Mouse (Mus musculus) MEL (cell line): ENCODE results near the gene Mlxip.

Experiments used
- CTCF ChIP-seq, 3 experiments: IDR thresholded peaks in 2 of 3; conservative IDR thresholded peaks in 1 of 3; 2 replicates each; pipeline ENCODE4 v1.5.1; 2011 to 2012; ENCODE audit warnings: low read length in 3 of 3, low read depth in 2 of 3, mild to moderate bottlenecking in 2 of 3, improper control_type of control experiment in 1 of 3, inconsistent platforms in 1 of 3, mixed read lengths in 1 of 3, moderate library complexity in 1 of 3; ENCODE audit not compliant: control insufficient read depth in 1 of 3, insufficient read depth in 1 of 3, poor library complexity in 1 of 3, severe bottlenecking in 1 of 3
- MAZ ChIP-seq: IDR thresholded peaks from 2 replicates; pipeline ENCODE4 v1.6.1; 2012; ENCODE audit warnings: low read depth, mild to moderate bottlenecking, inconsistent platforms, low read length, improper control_type of control experiment
- POLR2A ChIP-seq, 2 experiments: IDR thresholded peaks; 2 replicates each; pipeline ENCODE4 v1.6.1; 2011 to 2012; ENCODE audit warnings: low read length in 2 of 2, mild to moderate bottlenecking in 2 of 2, control low read depth in 1 of 2, improper control_type of control experiment in 1 of 2, low read depth in 1 of 2, moderate library complexity in 1 of 2; ENCODE audit not compliant: control insufficient read depth in 1 of 2, insufficient read depth in 1 of 2, poor library complexity in 1 of 2

- no peak for TF ChIP-seq MAZ
- no peak for TF ChIP-seq CTCF (IDR thresholded peaks at IDR 0.05 in 2 of 3, conservative IDR thresholded peaks at IDR 0.05 in 1 of 3; ENCODE audit: control insufficient read depth in 1 of 3, insufficient read depth in 1 of 3, low read depth in 2 of 3, low read length in 3 of 3, poor library complexity in 1 of 3, severe bottlenecking in 1 of 3)
- no peak for TF ChIP-seq POLR2A (IDR thresholded peaks at IDR 0.05; ENCODE audit: control insufficient read depth in 1 of 2, insufficient read depth in 1 of 2, low read depth in 1 of 2, low read length in 2 of 2, poor library complexity in 1 of 2)
Measured at GRCm38 (mm10) chr5:123378712-123379111, 15.9 kb upstream of the Mlxip start.
